Mouse (Mus musculus): ENCODE data around the gene Chrm2. TPM values are rescaled to one million over a fixed set of nuclear protein-coding genes. Genes with fewer than 3 reads are reported as not detected.

The Chrm2 gene
- 0.93 and 0.97 TPM in 2 replicates for polyA plus RNA-seq (2016; fragmentation: Nextera tagmentation; extraction: Ambion mirVana)

- Histone ChIP-seq H3K27me3 (replicated peaks) (peaks cover 32% of the 10 kb centered on the region), H3K4me2 (peak within 1 kb of the TSS; percentile 64), H3K9me3 (replicated peaks) (no peaks in the 10 kb centered on the region), H3K4me1 (no peaks in the 10 kb centered on the region), H3K4me3 (peak within 1 kb of the TSS; percentile 46), H3K36me3 (no peaks in the 10 kb centered on the region), H3K9ac (peak within 1 kb of the TSS; percentile 46; the same call in 1 of the 2 replicates), H3K27ac (no peak within 1 kb of the TSS)
- ATAC-seq = no peak
- 3% methylated on average over 30 of the region's 30 CpGs for WGBS (ENCODE audit: insufficient replicate concordance)
These were observed at the start of gene Chrm2 for GRCm38 (mm10) chr6:36387612-36388400. Gene Chrm2 (plus strand): TSS chr6:36388084.

- WGBS (ENCODE audit: insufficient replicate concordance) = 60% methylated on average over 2 of the region's 2 CpGs
- H3K27ac ChIP-seq = no peak overlapping the region
- H3K9ac ChIP-seq = no peak overlapping the region
- H3K9me3 ChIP-seq (replicated peaks) = no peaks in the 10 kb centered on the region
- ATAC-seq = no peak
- H3K4me1 ChIP-seq = no peaks in the 10 kb centered on the region
- H3K27me3 ChIP-seq (replicated peaks) = no peaks in the 10 kb centered on the region
- H3K4me3 ChIP-seq = no peak overlapping the region
- no peak overlapping the region for H3K4me2 ChIP-seq
- H3K36me3 ChIP-seq = no peaks in the 10 kb centered on the region
These were observed 13.9 kb upstream of the Chrm2 start for GRCm38 (mm10) chr6:36373983-36374382.

- Histone ChIP-seq H3K4me2 (no peak overlapping the region), H3K27ac (no peak overlapping the region), H3K36me3 (no peaks in the 10 kb centered on the region), H3K4me1 (no peaks in the 10 kb centered on the region), H3K4me3 (no peak overlapping the region), H3K9ac (no peak overlapping the region), H3K27me3 (replicated peaks) (no peaks in the 10 kb centered on the region), H3K9me3 (replicated peaks) (no peaks in the 10 kb centered on the region)
- ATAC-seq = no peak
- 43% methylated on average over 4 of the region's 4 CpGs for WGBS (ENCODE audit: insufficient replicate concordance)
These were observed 9.9 kb upstream of the Chrm2 start for GRCm38 (mm10) chr6:36377936-36378335.

GRCm38 (mm10) chr6:36384102-36384501 lies 3.8 kb upstream of the Chrm2 start:
- no peak for ATAC-seq
- no peaks in the 10 kb centered on the region for H3K4me1 ChIP-seq
- no peak overlapping the region for H3K4me3 ChIP-seq
- peaks cover 18% of the 10 kb centered on the region for H3K27me3 ChIP-seq (replicated peaks)
- WGBS (ENCODE audit: insufficient replicate concordance) = 50% methylated on average over 3 of the region's 3 CpGs
- no peaks in the 10 kb centered on the region for H3K36me3 ChIP-seq
- H3K4me2 ChIP-seq = no peak overlapping the region
- no peak overlapping the region for H3K9ac ChIP-seq
- H3K27ac ChIP-seq = no peak overlapping the region
- no peaks in the 10 kb centered on the region for H3K9me3 ChIP-seq (replicated peaks)

- Histone ChIP-seq H3K9me3 (replicated peaks) (no peaks in the 10 kb centered on the region), H3K4me1 (no peaks in the 10 kb centered on the region), H3K27ac (no peak overlapping the region), H3K9ac (no peak overlapping the region), H3K4me3 (peak overlapping the region; percentile 46), H3K27me3 (replicated peaks) (peaks cover 32% of the 10 kb centered on the region), H3K4me2 (peak overlapping the region; percentile 64), H3K36me3 (no peaks in the 10 kb centered on the region)
- no peak for ATAC-seq
- WGBS (ENCODE audit: insufficient replicate concordance) = 3% methylated on average over 36 of the region's 36 CpGs
These were observed 746 bp downstream of the Chrm2 start for GRCm38 (mm10) chr6:36388401-36389259.

GRCm38 (mm10) chr6:36389260-36389965 lies 1.5 kb downstream of the Chrm2 start:
- 25% methylated on average over 20 of the region's 20 CpGs for WGBS (ENCODE audit: insufficient replicate concordance)
- Histone ChIP-seq H3K4me1 (no peaks in the 10 kb centered on the region), H3K27ac (no peak overlapping the region), H3K4me3 (peak overlapping the region; percentile 46), H3K4me2 (peak overlapping the region; percentile 64), H3K36me3 (no peaks in the 10 kb centered on the region), H3K27me3 (replicated peaks) (peaks cover 32% of the 10 kb centered on the region), H3K9ac (no peak overlapping the region), H3K9me3 (replicated peaks) (no peaks in the 10 kb centered on the region)
- ATAC-seq = no peak

- no peak overlapping the region for H3K27ac ChIP-seq
- peaks cover 19% of the 10 kb centered on the region for H3K27me3 ChIP-seq (replicated peaks)
- ATAC-seq = no peak
- no peak overlapping the region for H3K4me2 ChIP-seq
- no peaks in the 10 kb centered on the region for H3K4me1 ChIP-seq
- WGBS (ENCODE audit: insufficient replicate concordance) = 48% methylated on average over 4 of the region's 4 CpGs
- H3K36me3 ChIP-seq = no peaks in the 10 kb centered on the region
- H3K4me3 ChIP-seq = no peak overlapping the region
- no peak overlapping the region for H3K9ac ChIP-seq
- no peaks in the 10 kb centered on the region for H3K9me3 ChIP-seq (replicated peaks)
These were observed 5.8 kb downstream of the Chrm2 start for GRCm38 (mm10) chr6:36393705-36394104.

GRCm38 (mm10) chr6:36405139-36405538 lies 17.3 kb downstream of the Chrm2 start:
- Histone ChIP-seq H3K9ac (no peak overlapping the region), H3K27me3 (replicated peaks) (no peaks in the 10 kb centered on the region), H3K36me3 (no peaks in the 10 kb centered on the region), H3K27ac (no peak overlapping the region), H3K9me3 (replicated peaks) (no peaks in the 10 kb centered on the region), H3K4me1 (no peaks in the 10 kb centered on the region), H3K4me2 (no peak overlapping the region), H3K4me3 (no peak overlapping the region)
- no peak for ATAC-seq
- WGBS (ENCODE audit: insufficient replicate concordance) = 61% methylated on average over 5 of the region's 5 CpGs

- no peak overlapping the region for H3K9ac ChIP-seq
- no peak overlapping the region for H3K4me3 ChIP-seq
- no peak for ATAC-seq
- no peaks in the 10 kb centered on the region for H3K27me3 ChIP-seq (replicated peaks)
- no peak overlapping the region for H3K4me2 ChIP-seq
- H3K4me1 ChIP-seq = no peaks in the 10 kb centered on the region
- no peaks in the 10 kb centered on the region for H3K36me3 ChIP-seq
- no peak overlapping the region for H3K27ac ChIP-seq
- no peaks in the 10 kb centered on the region for H3K9me3 ChIP-seq (replicated peaks)
These were observed 21.1 kb downstream of the Chrm2 start for GRCm38 (mm10) chr6:36409016-36409415.

GRCm38 (mm10) chr6:36410057-36410456 lies 22.2 kb downstream of the Chrm2 start:
- whole genome bisulfite sequencing (ENCODE audit: insufficient replicate concordance) = 56% methylated on average over 2 of the region's 2 CpGs
- H3K27me3 ChIP-seq (replicated peaks) = no peaks in the 10 kb centered on the region
- ATAC-seq = no peak
- no peak overlapping the region for H3K9ac ChIP-seq
- no peaks in the 10 kb centered on the region for H3K36me3 ChIP-seq
- no peaks in the 10 kb centered on the region for H3K9me3 ChIP-seq (replicated peaks)
- no peak overlapping the region for H3K4me3 ChIP-seq
- H3K4me1 ChIP-seq = no peaks in the 10 kb centered on the region
- no peak overlapping the region for H3K4me2 ChIP-seq
- no peak overlapping the region for H3K27ac ChIP-seq

- H3K9ac ChIP-seq = no peak overlapping the region
- no peak overlapping the region for H3K4me2 ChIP-seq
- H3K36me3 ChIP-seq = no peaks in the 10 kb centered on the region
- no peak for ATAC-seq
- H3K27ac ChIP-seq = no peak overlapping the region
- H3K4me3 ChIP-seq = no peak overlapping the region
- no peaks in the 10 kb centered on the region for H3K9me3 ChIP-seq (replicated peaks)
- WGBS (ENCODE audit: insufficient replicate concordance) = 29% methylated on average over 2 of the region's 2 CpGs
- no peaks in the 10 kb centered on the region for H3K27me3 ChIP-seq (replicated peaks)
- no peaks in the 10 kb centered on the region for H3K4me1 ChIP-seq
These were observed 31.8 kb downstream of the Chrm2 start for GRCm38 (mm10) chr6:36419716-36420115.

GRCm38 (mm10) chr6:36437964-36438363 lies 50.1 kb downstream of the Chrm2 start:
- Histone ChIP-seq H3K9me3 (replicated peaks) (no peaks in the 10 kb centered on the region), H3K27me3 (replicated peaks) (no peaks in the 10 kb centered on the region), H3K4me3 (no peak overlapping the region), H3K27ac (no peak overlapping the region), H3K4me1 (no peaks in the 10 kb centered on the region), H3K36me3 (no peaks in the 10 kb centered on the region), H3K9ac (no peak overlapping the region), H3K4me2 (no peak overlapping the region)
- WGBS (ENCODE audit: insufficient replicate concordance) = 78% methylated on average over 6 of the region's 6 CpGs
- no peak for ATAC-seq
